Mouse (Mus musculus): Measurements from ENCODE around the gene Anks6.

DNA sequence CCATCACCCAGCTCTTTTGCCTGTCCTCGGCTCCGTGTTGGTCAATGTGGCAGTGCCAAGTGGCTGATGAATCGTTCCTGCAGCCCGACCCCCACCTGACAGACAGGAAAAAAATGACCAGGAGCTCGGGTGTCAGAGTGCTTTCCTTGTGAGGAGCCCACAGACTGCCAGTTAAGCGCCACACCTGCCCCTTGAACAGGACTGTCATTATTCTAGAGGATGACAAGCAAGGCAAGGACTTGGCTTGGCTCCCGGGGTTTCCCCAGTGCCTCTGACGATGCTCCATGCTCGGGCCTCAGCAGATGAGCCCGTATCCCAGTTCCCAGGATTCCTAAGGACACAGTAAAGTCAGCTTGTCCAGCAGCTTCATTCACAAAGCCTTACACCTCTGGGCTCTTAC lies 44.8 kb downstream of the Anks6 start:
- no peak for TF ChIP-seq CTCF (IDR thresholded peaks at IDR 0.05; ENCODE audit: low read depth)
- TF ChIP-seq EP300 (IDR thresholded peaks at IDR 0.05; ENCODE audit: low read depth), result no peak
